Mouse (Mus musculus) heart, postnatal 36 days (tissue): ENCODE measurements around the gene Ccdc6. TPM values are rescaled to one million over a fixed set of nuclear protein-coding genes. Genes with fewer than 3 reads are reported as not detected.
A peak's percentile ranks its signal among the peaks of the same experiment; 100 is the strongest.

Experiments
- DNase-seq, 2 experiments: peaks; one replicate each; pipeline ENCODE4 v3.0.0; 2021 to 2022
- intact Hi-C: fragments of 180-260 bp; cut with DNase I; formaldehyde crosslinking; loops from one replicate; pipeline ENCODE4 v1.15.1; 2025
- total RNA-seq, 2 experiments: library from RNA; stranded (reverse); gene quantifications; 2 replicates each; pipeline ENCODE4 v1.2.3; 2021

The Ccdc6 gene
- total RNA-seq, 2 experiments from 2014 or later, result 27.7 to 29.3 TPM

GRCm38 (mm10) chr10:70091876-70092462 lies 5.0 kb upstream of the Ccdc6 start:
- intact Hi-C loops, result no loop called here
- DNase-seq, result no peak

DNA sequence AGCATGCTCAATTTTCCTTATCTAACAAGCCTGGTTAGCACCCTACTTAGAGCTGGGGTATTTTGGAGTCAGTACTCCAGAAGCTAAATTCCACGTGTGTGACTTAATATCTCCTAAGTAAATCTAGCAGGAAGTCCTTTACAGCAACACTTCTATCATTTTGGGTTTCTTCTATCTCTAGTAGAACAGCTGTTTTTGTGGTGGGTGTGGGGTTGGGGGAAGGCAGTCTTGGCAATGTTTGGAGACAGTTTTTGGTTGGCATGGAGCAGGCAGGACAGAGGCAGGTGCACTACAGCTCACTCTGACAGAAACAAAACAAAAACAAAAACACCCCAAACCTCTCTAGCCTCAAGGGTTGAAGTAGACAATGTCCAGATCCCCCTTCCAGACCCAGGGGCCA lies 3.1 kb upstream of the Ccdc6 start:
- intact Hi-C loops, result loop anchor here (2.0 kb wide), 1 partner anchor 69 kb away; no protein-coding TSS in a partner anchor
- DNase-seq, result no peak

- intact Hi-C loops, result loop anchor here (2.0 to 5.0 kb wide), 5 partner anchors 57 to 347 kb away; partner anchors contain the start of gene Fam13c
- DNase-seq, result peak; percentile 57 to 76
Observed at GRCm38 (mm10) chr10:70095031-70095470, 1.9 kb upstream of the Ccdc6 start.

DNA sequence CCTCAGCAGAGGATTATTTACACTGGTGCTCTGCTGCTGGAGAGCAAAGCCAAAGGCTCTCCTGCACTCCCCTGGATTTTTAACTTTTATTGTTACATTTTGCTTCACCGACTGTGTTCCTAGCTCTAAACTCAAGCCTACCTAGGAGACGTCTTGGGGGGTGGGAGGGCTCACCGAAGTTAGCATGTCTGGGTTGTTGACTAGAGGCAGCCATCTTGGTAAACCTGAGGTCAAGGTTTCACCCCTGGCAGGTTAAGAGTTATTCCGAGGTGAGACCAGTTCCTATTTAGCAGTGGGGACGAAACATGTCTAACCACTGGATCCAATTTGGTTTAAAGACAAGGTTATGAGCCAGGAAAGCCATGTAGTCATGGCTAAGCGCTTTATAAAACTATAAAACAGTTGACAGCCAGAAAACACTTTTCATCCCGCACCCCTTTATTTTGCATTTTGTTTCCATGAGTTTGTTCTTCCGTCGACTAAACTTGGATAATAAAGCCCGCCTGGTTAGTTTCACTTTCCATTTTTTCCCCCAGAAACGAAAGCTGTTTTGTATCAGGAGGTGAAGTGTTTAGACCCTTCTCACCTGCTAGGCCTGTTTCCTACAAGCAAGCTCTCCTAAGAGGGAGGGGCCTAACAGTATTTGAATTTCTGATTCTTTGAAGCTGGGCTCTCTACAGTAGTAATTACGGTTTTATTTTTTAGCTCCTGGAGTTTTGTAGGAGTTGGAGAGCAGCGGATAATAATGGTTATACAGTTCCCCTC lies 1.2 kb upstream of the Ccdc6 start:
- no peak for DNase-seq
- intact Hi-C loops, result loop anchor here (2.0 to 5.0 kb wide), 6 partner anchors 57 to 347 kb away; partner anchors contain the start of gene Fam13c

- intact Hi-C loops, result loop anchor here (2.0 to 5.0 kb wide), 5 partner anchors 55 to 345 kb away; partner anchors contain the start of gene Fam13c
- DNase-seq, result peak in 1 of 2 experiments; percentile 50
Observed at GRCm38 (mm10) chr10:70097291-70097901, 475 bp downstream of the Ccdc6 start.

DNA sequence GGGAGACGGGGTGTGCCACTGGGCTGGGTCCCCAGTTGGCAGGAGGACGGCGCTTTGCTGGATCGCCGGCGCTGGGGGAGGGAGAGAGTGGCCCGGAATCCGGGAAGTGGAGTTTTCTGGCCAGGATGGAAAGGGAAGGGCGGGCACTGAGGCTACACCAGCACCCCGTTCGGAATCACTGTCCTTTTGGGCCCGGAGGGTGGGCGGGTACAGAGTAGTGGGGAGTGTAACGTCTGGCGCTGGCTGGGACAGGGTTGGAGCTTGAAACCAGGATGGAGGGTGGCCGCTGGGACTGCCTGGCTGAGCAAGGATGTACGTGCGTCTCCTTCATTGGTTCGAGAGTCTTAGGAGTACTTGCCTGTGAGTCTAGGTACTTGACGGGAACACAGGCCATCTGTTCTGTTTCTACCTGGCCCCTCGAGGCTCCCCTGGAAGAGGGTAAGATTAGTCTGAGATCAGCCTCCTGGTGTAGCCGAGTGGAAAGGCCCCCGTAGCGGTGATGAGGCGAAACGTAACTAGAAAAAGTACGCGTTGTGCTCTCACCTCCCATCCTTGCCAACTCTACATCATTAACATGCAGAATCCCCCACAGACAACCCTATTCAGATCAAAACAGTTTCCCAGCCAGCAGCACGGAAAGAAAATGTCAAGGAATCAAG lies 1.1 kb downstream of the Ccdc6 start:
- intact Hi-C loops, result loop anchor here (2.0 to 5.0 kb wide), 6 partner anchors 35 to 344 kb away; partner anchors contain the start of gene Fam13c
- peak; percentile 66 to 77 for DNase-seq

DNA sequence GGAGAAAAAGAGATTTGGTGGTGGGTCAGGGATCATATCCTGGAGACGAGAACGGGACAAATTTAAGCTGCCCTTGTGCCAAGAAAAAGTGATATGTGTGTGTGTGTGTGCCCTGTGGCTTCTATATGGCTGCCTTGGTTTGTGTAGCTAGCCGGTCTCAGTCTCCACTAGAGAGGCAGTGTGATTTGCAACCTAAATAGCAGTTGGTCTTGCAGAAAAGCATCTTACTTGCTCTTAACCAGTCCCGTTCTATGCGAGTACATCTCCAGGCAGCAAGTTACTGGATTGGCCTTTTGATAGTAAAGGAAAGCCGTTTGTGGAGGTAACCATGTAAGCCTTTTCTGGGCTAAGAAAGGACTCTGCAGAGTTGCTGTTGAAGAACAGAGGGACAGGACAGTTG lies 1.7 kb downstream of the Ccdc6 start:
- intact Hi-C loops, result loop anchor here (2.0 to 5.0 kb wide), 5 partner anchors 34 to 344 kb away; partner anchors contain the start of gene Fam13c

GRCm38 (mm10) chr10:70099052-70099451 lies 2.1 kb downstream of the Ccdc6 start:
- no peak for DNase-seq
- intact Hi-C loops, result loop anchor here (2.0 to 5.0 kb wide), 5 partner anchors 34 to 343 kb away; partner anchors contain the start of gene Fam13c

More for the DNA sequence above, 1.7 kb downstream of the Ccdc6 start:
- DNase-seq, result no peak

- no peak for DNase-seq
- intact Hi-C loops, result no loop called here
Observed at GRCm38 (mm10) chr10:70102086-70102485, 5.2 kb downstream of the Ccdc6 start.

DNA sequence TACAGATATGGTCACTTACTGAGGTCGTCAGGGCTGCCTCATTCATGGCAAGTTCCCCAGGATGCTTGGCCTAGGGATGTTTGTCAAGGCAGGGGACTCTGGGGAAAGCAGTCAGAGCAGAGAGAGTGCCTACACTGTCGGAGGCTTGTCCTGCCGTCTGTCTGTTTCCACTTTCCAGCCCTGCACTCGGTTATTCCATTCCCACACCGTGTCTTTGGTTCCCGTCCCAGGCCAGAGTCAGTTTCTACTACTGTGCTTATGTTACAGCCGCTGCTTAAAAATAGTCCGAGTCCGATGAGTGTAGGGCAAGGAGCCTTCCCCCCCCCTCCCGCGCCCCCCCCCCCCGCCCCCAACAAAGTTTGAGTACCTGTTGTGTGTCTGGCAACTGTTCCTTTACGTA lies 11.1 kb downstream of the Ccdc6 start:
- intact Hi-C loops, result no loop called here
- DNase-seq, result no peak

DNA sequence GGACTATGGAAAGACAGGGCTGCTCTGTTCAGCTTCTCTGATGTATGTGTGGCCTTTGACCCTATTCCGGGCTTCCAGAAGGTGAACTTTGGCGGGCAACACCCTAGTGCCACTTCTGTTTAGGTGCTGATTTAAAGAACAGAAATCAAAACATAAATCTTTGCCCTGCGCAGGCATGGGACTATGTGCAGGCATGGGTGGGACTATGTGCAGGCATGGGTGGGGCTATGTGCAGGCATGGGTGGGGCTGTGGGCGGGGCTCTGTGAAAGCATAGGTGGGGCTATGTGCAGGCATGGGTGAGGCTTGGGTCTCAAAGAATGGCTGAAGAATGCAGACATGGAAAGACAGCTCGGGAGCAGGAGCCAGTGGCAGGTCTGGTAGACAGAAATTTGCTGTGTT lies 13.1 kb downstream of the Ccdc6 start:
- intact Hi-C loops, result no loop called here
- no peak for DNase-seq

DNA sequence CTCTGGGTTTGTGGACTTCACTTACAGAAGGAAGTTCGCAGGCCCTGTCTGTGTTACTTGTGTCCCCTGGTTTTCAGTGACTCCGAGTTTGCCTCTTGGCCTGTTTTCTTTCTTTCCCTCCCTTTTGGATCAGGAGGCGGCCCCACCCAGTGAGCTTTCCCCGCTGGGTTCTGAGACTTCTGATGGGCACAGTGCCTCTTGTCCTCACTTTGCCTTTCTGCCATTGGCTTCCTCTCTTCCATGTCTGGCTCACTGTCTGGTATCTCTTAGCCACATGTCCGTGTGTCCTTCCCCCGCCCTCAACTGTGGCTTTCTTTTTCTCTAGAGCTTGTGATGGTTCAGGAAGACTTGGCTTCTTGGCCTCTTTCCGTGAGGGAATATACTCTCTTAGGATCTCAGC lies 13.9 kb downstream of the Ccdc6 start:
- peak; percentile 49 to 57 for DNase-seq
- intact Hi-C loops, result no loop called here

DNA sequence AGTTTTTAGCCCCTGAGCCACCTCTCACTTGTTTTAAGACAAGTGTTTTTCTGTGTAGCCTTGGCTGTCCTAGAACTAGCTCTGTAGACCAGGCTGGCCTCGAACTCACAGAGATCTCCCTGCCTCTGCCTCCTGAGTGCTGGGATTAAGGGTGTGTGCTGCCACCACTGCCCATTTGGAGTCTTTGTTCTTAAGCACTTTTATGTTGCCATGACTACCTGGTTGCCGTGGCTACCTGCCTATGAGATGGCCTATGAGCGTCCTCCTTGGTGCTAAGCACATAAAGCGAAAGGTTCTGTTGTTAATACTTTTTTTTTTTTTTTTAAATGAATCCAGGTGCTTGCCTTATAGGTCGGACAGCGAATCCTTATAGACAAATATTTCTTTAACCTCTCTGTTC lies 14.7 kb downstream of the Ccdc6 start:
- intact Hi-C loops, result no loop called here
- DNase-seq, result no peak

- no peak for DNase-seq
- intact Hi-C loops, result no loop called here
Observed at GRCm38 (mm10) chr10:70114048-70114635, 17.2 kb downstream of the Ccdc6 start.

DNA sequence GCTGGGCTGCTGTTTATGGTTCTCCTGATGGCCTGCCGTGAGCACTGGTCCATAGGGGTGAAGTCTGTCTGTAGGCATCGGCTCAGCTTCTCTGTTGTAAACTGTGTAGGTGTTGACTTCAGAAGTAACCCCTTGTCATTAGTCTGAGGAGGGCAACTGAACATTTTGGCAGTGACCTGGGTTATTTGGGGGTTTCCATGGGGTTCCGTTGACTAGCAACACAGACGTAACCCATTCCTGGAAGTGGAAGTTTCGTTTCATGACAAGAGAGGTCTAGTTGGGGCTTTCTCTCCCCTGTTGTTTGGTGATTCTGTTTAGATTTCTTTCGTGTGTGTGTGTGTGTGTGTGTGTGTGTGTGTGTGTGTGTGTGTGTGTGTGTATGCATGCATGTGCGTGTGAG lies 19.5 kb downstream of the Ccdc6 start:
- intact Hi-C loops, result no loop called here
- no peak for DNase-seq

- intact Hi-C loops, result no loop called here
Observed at GRCm38 (mm10) chr10:70119451-70119850, 22.5 kb downstream of the Ccdc6 start.

DNA sequence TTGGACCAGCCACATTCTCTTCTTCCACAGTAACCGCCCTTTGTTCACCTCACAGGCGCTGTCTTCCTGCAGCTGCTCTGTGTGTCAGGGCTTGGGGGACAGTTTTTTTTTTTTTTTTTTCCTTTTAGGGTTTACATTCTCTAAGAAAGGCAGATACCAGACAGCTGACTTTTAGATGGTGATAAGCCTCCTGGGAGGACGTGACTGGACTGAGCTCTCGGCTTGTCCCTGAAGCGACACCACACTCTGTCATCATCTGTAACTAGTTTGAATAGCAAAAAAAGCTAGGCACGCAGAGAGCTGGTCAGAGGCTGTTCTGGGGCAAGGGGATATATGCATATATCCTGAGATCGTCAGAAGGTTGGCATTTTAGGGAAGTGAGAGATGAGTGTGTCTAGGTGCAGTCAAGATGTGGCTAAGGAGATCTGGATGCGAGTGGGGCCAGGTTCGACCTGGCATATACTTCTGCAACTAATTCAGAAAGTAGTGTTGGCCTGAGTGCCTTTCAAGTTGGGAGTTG lies 23.0 kb downstream of the Ccdc6 start:
- no peak for DNase-seq
- intact Hi-C loops, result no loop called here

More at GRCm38 (mm10) chr10:70119451-70119850, 22.5 kb downstream of the Ccdc6 start:
- DNase-seq, result no peak

DNA sequence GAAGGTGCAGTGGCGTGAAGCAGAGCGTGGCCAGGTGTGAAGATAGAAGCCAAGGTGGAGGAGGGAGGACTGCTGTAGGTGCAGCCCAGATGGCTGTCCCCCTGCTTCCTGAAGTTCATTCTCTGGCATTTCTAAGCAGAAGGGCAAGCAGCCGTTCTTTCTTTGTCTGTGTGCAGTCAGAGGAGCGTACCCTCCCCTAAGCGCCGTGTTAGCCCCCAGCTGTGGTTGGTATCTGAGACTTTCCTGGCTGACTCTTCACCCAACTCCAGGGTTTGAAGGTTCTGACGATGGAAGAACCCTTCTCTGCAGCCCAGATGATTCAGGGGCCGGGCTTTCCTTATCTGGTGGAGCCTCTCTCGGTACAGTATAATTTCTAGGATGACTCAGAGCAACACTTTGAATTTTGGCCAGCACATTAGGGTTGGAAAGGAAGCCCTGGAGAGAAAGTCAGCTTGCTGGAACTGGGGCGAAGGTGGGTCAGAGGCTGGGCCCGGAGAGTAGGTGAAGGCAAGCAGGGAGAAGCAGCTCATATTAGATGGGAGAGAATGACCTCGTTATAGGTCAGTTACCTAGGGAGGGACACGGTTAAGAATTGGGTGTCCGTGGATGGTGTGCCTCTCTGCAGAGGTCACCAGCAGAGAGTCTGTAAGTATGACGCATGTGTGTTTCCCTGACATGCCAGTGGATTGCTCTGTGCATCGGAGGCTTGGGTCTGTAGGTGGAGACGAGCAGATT lies 23.9 kb downstream of the Ccdc6 start:
- intact Hi-C loops, result no loop called here
- DNase-seq, result peak; percentile 31 to 44

GRCm38 (mm10) chr10:70121406-70121695 lies 24.4 kb downstream of the Ccdc6 start:
- intact Hi-C loops, result no loop called here
- no peak for DNase-seq

DNA sequence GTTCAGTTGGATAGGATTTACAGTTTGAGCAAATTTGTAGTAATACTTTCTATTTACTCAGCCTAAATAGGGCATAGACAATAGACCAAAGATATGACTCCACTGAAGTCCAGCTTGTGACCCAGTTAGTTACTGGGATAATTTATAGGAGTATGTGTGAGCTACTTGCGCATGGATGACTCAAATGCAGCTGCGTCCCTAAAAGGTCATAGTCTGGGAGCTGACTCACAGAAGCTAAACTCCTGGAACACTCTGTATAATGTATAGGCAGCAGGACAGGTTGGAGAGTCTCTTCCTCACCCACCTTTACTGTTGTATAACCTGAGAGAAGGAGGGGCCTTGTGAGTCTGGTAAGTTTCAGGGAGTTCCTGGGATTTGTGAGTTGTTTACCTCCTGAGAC lies 26.5 kb downstream of the Ccdc6 start:
- no peak for DNase-seq
- intact Hi-C loops, result no loop called here
